Mouse (Mus musculus) B cell, adult 2 months (primary cell): Measurements from ENCODE around the gene Ms4a14.
"Not testable (repeated sequence)": the region's sequence is repeated elsewhere in the genome, so short reads cannot be mapped to it uniquely, and the experiment has no call there.

Experiments used
- DNase-seq, 2 experiments: peaks; one replicate each; pipeline ENCODE4 v3.0.0; 2022

Gene Ms4a14

DNA sequence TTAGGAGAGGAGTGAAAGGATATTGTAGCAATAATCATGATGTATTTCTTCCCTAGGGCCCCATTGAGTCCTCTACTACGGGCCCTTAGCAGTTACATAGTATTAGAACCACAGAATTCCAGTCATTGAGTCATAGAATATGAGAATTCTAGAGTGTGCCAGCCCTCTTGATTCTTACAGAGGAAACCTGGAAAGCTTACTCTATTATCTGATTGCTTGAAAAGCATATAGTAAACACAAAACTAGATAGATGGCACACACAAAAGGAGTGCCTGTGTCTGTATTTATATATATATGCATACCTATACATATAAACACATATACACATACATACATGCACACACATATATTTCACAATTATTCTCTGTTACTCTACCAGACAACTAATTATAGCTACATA is at the start of gene Ms4a14:
Gene Ms4a14 (minus strand): TSS at position 101 of the 400 bp plus-strand sequence.
- no peak for DNase-seq

- peak; percentile 52 to 60 for DNase-seq
Measured at GRCm38 (mm10) chr19:11362002-11362401, 47.7 kb upstream of the Ms4a14 start.

DNA sequence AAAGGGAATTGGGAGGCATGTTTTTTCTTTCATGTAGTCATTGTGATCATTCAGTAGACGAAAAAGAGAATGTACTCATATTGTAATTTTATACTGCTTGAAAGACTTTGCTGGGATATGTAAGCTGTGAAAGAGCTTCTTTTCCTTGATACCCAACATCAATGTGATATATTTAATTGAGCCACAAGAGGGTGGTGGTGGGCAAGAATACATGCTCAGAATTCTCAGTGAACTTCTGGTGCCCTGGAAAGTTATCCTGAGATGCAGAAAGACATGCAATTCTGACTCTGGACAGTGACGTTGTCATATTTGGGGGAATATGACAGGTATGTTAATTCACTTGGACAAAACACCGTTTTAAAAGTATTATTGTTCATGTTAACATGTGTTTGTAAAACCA is 45.9 kb upstream of the Ms4a14 start:
- DNase-seq: peak; percentile 42 to 46

GRCm38 (mm10) chr19:11355730-11356129 is 41.5 kb upstream of the Ms4a14 start:
- DNase-seq: peak; percentile 28 to 31

GRCm38 (mm10) chr19:11351878-11352277 is 37.6 kb upstream of the Ms4a14 start:
- DNase-seq: peak; percentile 46 to 54

GRCm38 (mm10) chr19:11349698-11350481 is 35.6 kb upstream of the Ms4a14 start:
- DNase-seq: no peak

- no peak for DNase-seq
Measured at GRCm38 (mm10) chr19:11343992-11344391, 29.7 kb upstream of the Ms4a14 start.

GRCm38 (mm10) chr19:11343147-11343546 is 28.9 kb upstream of the Ms4a14 start:
- DNase-seq: no peak

GRCm38 (mm10) chr19:11335932-11336331 is 21.7 kb upstream of the Ms4a14 start, which contains the start of gene Ms4a7:
TSS of gene Ms4a7 (minus strand) at chr19:11336146.
- peak in 1 of 2 experiments; percentile 21 for DNase-seq

DNA sequence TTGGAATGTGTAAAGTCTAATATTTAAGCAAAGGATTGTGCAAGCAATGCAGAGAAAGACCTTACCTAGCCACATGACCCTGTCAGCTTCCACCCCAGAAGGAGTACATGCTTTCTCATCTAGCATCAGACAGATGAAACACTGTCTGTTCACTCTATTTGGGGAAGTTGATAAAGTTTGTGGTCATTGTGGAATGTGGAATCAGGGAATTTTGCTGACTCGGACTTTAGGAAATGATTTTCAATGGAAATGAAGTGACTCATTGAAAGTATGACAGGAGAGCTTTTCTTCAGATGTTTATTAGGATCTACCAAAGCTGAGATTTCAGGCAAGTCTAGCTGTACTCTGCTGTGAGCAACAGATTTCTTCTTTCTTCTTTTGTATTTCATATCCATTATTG is 6.9 kb upstream of the Ms4a14 start:
- no peak for DNase-seq

DNA sequence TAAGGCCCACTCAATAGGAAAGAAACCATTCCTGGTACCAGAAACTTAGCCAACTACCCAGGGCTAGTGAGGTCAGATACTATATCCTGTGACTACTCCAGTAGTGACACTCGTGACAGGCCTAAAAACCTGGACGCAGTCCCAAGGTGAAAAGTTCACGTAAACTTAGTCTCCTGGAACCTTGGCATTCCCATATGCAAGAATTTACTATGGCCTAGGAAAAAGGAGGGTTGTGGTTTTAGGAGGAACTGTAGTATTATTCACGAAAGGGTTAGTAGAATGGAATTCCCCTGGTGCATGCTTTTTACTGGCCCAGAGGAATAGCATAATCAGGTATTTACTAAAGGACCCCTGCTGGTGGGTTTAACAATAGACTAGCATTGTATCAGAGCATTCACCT is 2.5 kb upstream of the Ms4a14 start:
- DNase-seq: no peak

GRCm38 (mm10) chr19:11308888-11309287 is 5.4 kb downstream of the Ms4a14 start:
- no peak for DNase-seq

- DNase-seq: not testable (repeated sequence)
Measured at GRCm38 (mm10) chr19:11299529-11299928, 14.7 kb downstream of the Ms4a14 start.

- DNase-seq: no peak
Measured at GRCm38 (mm10) chr19:11298939-11299338, 15.3 kb downstream of the Ms4a14 start.

DNA sequence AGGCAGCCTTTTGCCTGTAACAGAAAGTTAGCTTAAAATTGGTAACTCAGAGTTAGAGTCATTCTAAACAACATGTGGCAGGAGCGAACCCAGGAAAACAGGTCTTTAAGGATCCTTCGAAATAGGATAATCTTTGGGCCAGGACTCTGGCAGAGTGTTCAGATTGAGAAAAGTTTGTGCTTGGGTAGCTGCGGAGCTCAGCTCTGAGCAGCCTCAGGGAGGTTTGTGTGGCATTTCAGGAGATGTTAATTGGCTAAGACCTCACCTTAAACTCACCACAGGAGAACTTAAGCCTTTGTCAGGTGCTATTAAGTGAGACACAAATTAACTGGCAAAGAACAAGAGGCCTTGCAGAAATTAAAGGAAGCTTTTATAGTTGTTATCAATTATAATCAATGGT is 20.6 kb downstream of the Ms4a14 start:
- DNase-seq: not testable (repeated sequence)

DNA sequence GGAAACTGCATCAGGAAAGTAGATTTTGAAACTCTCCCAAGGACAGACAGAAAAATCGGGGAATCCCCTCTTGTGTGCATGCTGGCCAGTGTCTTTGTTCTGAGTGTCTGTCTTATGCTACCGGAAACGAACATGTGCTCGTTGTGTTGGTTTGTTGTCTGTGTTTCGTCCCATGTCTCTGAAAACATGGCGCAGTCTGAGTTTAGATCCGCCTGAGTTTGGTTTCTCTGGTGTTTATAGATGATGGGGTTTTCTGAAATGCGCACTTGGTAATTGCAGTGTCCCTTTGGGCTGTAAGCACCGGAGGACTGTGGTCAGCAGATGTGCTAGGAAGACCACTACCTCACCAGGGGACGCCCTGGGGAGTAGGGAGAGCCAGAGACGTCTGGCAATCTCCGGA is 21.3 kb downstream of the Ms4a14 start:
- peak in 1 of 2 experiments; percentile 25 for DNase-seq

DNA sequence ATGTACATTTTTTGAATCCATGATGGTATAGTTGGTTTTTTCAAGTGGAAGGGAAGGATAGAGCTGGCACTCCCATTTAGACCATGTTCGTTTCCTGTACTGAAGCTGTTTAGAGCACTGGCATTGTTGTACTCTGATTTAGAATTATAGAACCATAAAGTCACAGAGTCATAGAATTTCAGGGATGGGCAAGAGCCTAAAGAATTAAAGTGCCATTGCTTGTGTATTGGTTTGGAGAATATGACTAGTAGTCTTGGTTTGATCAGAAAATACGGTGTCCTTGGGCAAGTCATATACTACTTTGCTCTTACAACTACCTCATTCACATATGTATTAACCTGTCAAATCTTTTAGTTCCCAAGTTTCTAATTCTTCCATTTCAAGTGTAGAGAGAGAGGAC is 30.5 kb downstream of the Ms4a14 start, which contains the start of gene Ms4a5:
Gene Ms4a5 (minus strand): TSS at position 101 of the 400 bp plus-strand sequence.
- DNase-seq: no peak

DNA sequence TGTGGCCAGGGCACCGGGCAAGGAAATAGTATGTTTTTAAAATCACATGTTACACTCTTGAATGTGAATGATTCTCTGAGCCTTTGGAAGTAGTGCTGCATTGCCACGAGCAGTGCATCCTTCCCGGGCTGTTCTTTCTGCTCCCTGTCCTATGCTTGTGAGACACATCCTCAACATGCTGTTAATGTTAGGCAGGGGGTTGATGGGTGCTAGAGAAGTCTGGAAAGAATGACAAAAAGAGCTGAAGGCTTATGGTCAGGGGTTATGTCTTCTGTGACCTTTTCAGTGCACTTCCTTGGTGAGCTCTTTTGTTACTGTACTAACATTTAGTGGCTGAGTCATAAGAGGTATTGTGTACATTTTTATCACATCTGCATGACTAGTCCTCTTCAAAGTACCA is 34.0 kb downstream of the Ms4a14 start:
- no peak for DNase-seq

DNA sequence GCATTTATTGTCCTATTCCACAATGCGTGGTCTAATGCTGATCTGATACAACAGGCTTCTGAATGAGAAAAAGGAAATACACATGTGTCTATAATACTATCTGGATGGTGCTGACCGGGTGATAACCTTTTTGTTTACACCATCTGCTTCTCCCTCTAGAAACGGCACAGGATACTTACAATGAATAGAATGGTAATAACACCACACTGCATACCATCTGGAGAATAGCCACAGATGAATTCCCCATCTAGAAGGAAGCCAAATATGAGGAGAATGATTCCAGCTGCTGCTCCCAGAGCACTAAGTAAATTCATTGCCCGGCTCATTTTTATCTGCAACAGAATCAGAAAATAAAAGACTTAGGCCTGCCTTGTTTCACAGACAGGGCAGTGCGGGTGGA is 37.8 kb downstream of the Ms4a14 start:
- no peak for DNase-seq

GRCm38 (mm10) chr19:11266956-11267355 is 47.3 kb downstream of the Ms4a14 start:
- DNase-seq: peak; percentile 44 to 52

GRCm38 (mm10) chr19:11266052-11266845 is 48.0 kb downstream of the Ms4a14 start, which contains the start of gene Ms4a1:
TSS of gene Ms4a1 (minus strand) at chr19:11266241.
- DNase-seq: peak; percentile 82 to 84

GRCm38 (mm10) chr19:11264602-11265185 is 49.6 kb downstream of the Ms4a14 start:
- peak; percentile 43 to 52 for DNase-seq

DNA sequence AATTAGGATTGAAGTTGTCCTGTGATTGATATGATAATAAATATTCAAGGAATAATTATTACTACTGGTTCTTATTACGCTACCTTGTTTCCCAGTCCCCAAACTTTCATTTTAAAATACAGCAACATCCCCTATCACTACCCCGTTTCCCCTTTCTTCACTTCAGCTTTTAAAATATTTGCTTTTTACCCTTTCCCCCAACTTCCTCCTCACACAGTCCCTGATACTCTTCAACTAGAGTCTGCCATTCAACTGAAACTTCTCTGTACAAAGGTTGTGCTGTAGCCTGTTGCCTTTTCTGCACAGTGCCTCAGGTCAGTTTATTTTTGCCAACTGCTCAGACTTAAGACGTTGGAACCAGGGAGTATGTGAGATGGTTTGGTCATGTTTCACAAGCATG is 50.7 kb downstream of the Ms4a14 start:
- peak; percentile 18 to 34 for DNase-seq
